Mouse (Mus musculus): ENCODE measurements at regions not wholly inside any gene's neighbourhood (a gene's known extent, or its start where the extent isn't known, plus 50 kb on each side); places are given as distances from the start of the nearest gene placed in this dataset.
A peak's percentile ranks its signal among the peaks of the same experiment; 100 is the strongest.

DNA sequence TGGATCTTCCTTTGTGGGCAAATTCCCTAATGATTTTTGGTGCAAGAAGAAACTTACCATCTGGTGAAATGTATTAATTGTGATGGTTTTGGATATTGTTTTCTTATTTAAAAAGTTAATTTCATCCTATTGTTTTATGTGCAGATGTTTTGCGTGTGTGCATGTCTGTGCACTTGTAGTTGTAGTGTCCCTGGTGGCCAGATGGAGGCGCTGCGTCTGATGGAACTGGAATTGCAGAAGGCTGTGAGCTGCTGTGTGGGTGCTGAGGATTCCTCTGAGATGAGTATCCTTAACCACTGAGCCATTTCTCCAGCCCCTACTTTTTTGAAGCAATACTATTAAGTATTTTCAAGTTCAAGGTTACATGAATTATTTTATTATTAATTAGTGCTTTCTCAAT, 181.5 kb upstream of the Tmpo start:
- TF ChIP-seq POLR2A (IDR thresholded peaks at IDR 0.05; ENCODE audit: insufficient read depth, low read length) (no peak), CTCF (IDR thresholded peaks at IDR 0.05; ENCODE audit: low read depth, low read length) (peak; percentile 56)

Measured in ES-Bruce4 (cell line).